Mouse (Mus musculus) kidney, adult 2 months (tissue): Measurements from ENCODE around the gene Mrps14. TPM values are rescaled to one million over a fixed set of nuclear protein-coding genes. Genes with fewer than 3 reads are reported as not detected.

Experiments
- DNase-seq: peaks from one replicate; pipeline ENCODE4 v3.0.0; 2021
- H3K27ac ChIP-seq: fragments of 200-500 bp; 2 replicates; pipeline ENCODE4 v1.5.1; 2012; ENCODE audit warnings: low read depth, low read length, control low read depth, inconsistent platforms; ENCODE audit not compliant: insufficient read depth
- H3K27me3 ChIP-seq: fragments of 200-500 bp; replicated peaks from 2 replicates; pipeline ENCODE4 v1.6.1; 2012; ENCODE audit warnings: mild to moderate bottlenecking, moderate library complexity, low read length, inconsistent platforms; ENCODE audit not compliant: control insufficient read depth, insufficient read depth
- H3K36me3 ChIP-seq: fragments of 200-500 bp; 2 replicates; pipeline ENCODE4 v1.6.1; 2012; ENCODE audit warnings: mild to moderate bottlenecking, moderate library complexity, low read length, inconsistent platforms; ENCODE audit not compliant: control insufficient read depth, insufficient read depth
- H3K4me1 ChIP-seq: fragments of 200-500 bp; 2 replicates; pipeline ENCODE4 v1.6.1; 2011; ENCODE audit warnings: low read length; ENCODE audit not compliant: control insufficient read depth, insufficient read depth
- H3K4me3 ChIP-seq: fragments of 200-500 bp; 2 replicates; pipeline ENCODE4 v1.5.1; 2011; ENCODE audit warnings: mild to moderate bottlenecking, low read depth, low read length, control low read depth; ENCODE audit not compliant: insufficient read depth
- CTCF ChIP-seq: fragments of 200-500 bp; conservative IDR thresholded peaks from 2 replicates; pipeline ENCODE4 v1.5.1; 2011; ENCODE audit warnings: low read depth, mild to moderate bottlenecking, control low read depth, low read length, moderate library complexity, mixed read lengths; ENCODE audit not compliant: insufficient read depth, insufficient read length
- POLR2A ChIP-seq: fragments of 200-500 bp; IDR thresholded peaks from one replicate; pipeline ENCODE4 v1.6.1; 2011; ENCODE audit warnings: low read depth, low read length, control low read depth
- WGBS: fragments of 180-500 bp; shearing (Covaris S2); methylation state at CpG from one replicate; pipeline ENCODE4 v1.1.7; 2018; 5-methylcytosine and 5-hydroxymethylcytosine counted together
- polyA plus RNA-seq: library from polyadenylated mRNA; depleted of rRNA; stranded (reverse); fragments of >200 nt; gene quantifications from 2 replicates; pipeline ENCODE4 v1.2.3, GENCODE M21; 2012; rRNA removed

The Mrps14 gene
- polyA plus RNA-seq, 1 experiment: 53.5 TPM

GRCm38 (mm10) chr1:160245954-160246353 lies 50.9 kb downstream of the Mrps14 start:
- Histone ChIP-seq H3K36me3 (no peaks in the 10 kb centered on the region; the same call in 1 of the 2 replicates), H3K27ac (no peak overlapping the region), H3K4me3 (no peak overlapping the region), H3K4me1 (no peaks in the 10 kb centered on the region), H3K27me3 (no peaks in the 10 kb centered on the region)
- no peak for DNase-seq
- WGBS: 55% methylated on average over 2 of the region's 2 CpGs
- TF ChIP-seq CTCF (no peak), POLR2A (no peak)

- no peaks in the 10 kb centered on the region; the same call in 1 of the 2 replicates for H3K36me3 ChIP-seq
- H3K4me3 ChIP-seq: no peak overlapping the region
- 64% methylated on average over 4 of the region's 4 CpGs for WGBS
- no peaks in the 10 kb centered on the region for H3K27me3 ChIP-seq
- TF ChIP-seq POLR2A: no peak
- no peak for TF ChIP-seq CTCF
- DNase-seq: peak; percentile 16
- no peak overlapping the region for H3K27ac ChIP-seq
- no peaks in the 10 kb centered on the region for H3K4me1 ChIP-seq
Observed at GRCm38 (mm10) chr1:160246844-160247243, 51.8 kb downstream of the Mrps14 start.

- Histone ChIP-seq H3K4me3 (no peak overlapping the region), H3K27me3 (no peaks in the 10 kb centered on the region), H3K4me1 (no peaks in the 10 kb centered on the region), H3K27ac (no peak overlapping the region), H3K36me3 (no peaks in the 10 kb centered on the region; the same call in 1 of the 2 replicates)
- TF ChIP-seq POLR2A (no peak), CTCF (no peak)
- WGBS: 85% methylated on average over 9 of the region's 9 CpGs
- DNase-seq: no peak
Observed at GRCm38 (mm10) chr1:160247473-160247872, 52.5 kb downstream of the Mrps14 start.

- Histone ChIP-seq H3K4me3 (no peak overlapping the region), H3K27ac (no peak overlapping the region), H3K27me3 (no peaks in the 10 kb centered on the region), H3K4me1 (no peaks in the 10 kb centered on the region), H3K36me3 (no peaks in the 10 kb centered on the region)
- DNase-seq: no peak
- TF ChIP-seq POLR2A (no peak), CTCF (no peak)
- 77% methylated on average over 3 of the region's 3 CpGs for WGBS
Observed at GRCm38 (mm10) chr1:160249786-160250185, 54.8 kb downstream of the Mrps14 start.

- Histone ChIP-seq H3K4me3 (no peak overlapping the region), H3K36me3 (no peaks in the 10 kb centered on the region), H3K4me1 (no peaks in the 10 kb centered on the region), H3K27ac (no peak overlapping the region), H3K27me3 (no peaks in the 10 kb centered on the region)
- no peak for DNase-seq
- no peak for TF ChIP-seq POLR2A
- no peak for TF ChIP-seq CTCF
- WGBS: 50% methylated on average over 4 of the region's 4 CpGs
Observed at GRCm38 (mm10) chr1:160250782-160251181, 55.8 kb downstream of the Mrps14 start.

- H3K4me1 ChIP-seq: no peaks in the 10 kb centered on the region
- no peaks in the 10 kb centered on the region for H3K27me3 ChIP-seq
- H3K36me3 ChIP-seq: no peaks in the 10 kb centered on the region
- no peak for DNase-seq
- TF ChIP-seq POLR2A (no peak), CTCF (no peak)
- H3K27ac ChIP-seq: no peak overlapping the region
- 80% methylated on average over 5 of the region's 5 CpGs for WGBS
- no peak overlapping the region for H3K4me3 ChIP-seq
Observed at GRCm38 (mm10) chr1:160251388-160252007, 56.5 kb downstream of the Mrps14 start.

Other genes starting within 250 kb of the Mrps14 start
- 8.4 and 9.5 TPM in 2 replicates for gene 4930523C07Rik, start 150.8 kb upstream of the Mrps14 start, polyA plus RNA-seq
- gene Tnn, start 41.6 kb upstream of the Mrps14 start, polyA plus RNA-seq: 4.5 and 5.2 TPM in 2 replicates
- gene Cacybp, start 17.7 kb downstream of the Mrps14 start, polyA plus RNA-seq: 5.6 and 8.1 TPM in 2 replicates